In genomic region chr5:135178523-135178922, GRCm38 (mm10) we compare ENCODE assay signal across 17 mouse cellular contexts. TPM values are rescaled to one million over a fixed set of nuclear protein-coding genes. Genes with fewer than 3 reads are reported as not detected.
DNase-seq lines count a peak whose midpoint lies in the region; ATAC-seq and TF ChIP-seq lines count a peak whose summit lies in the region.
"Had no signal": no experiment of that assay in that cellular context is flagged by ENCODE, and none has a peak within 500 bp of the region (broad histone marks: within the 10 kb centered on the region; RNA-seq: fewer than 3 reads in every experiment).

No protein-coding gene starts in this region.

- no peak for DNase-seq in cerebellum, adult 2 months
- no peak for DNase-seq in cerebellum, adult 18-20 months
- DNase-seq in hindbrain, embryonic 11.5 days (ENCODE audit: low spot score) = no peak
- DNase-seq in cerebellum, postnatal 4 days (ENCODE audit: low spot score in 2 of 2) = no peak
- no peak for DNase-seq in layer of hippocampus, postnatal 25 days (ENCODE audit: extremely low spot score in 1 of 2, low spot score in 1 of 2)
- DNase-seq: adrenal gland, adult 8-10 months; gastrocnemius, postnatal 14 days; heart, adult 2 months; heart, postnatal 36 days; kidney, adult 11 months; lung, adult 2 months; thymus, postnatal 14 days had no signal

- H3K9ac ChIP-seq in hindbrain, embryonic 13.5 days = peak overlapping the region; percentile 31; the same call in 1 of the 2 replicates
- H3K9ac ChIP-seq in hindbrain, embryonic 11.5 days (ENCODE audit: low read depth, low read length) = no peak overlapping the region

- H3K4me2 ChIP-seq in hindbrain, embryonic 13.5 days = no peak overlapping the region
- no peak overlapping the region for H3K4me2 ChIP-seq in hindbrain, embryonic 11.5 days (replicated peaks; ENCODE audit: low read depth, low read length)

- 34% methylated on average over 3 of the region's 3 CpGs for WGBS in cerebellum, adult 2 months
- 88% methylated on average over 3 of the region's 3 CpGs for WGBS in hindbrain, embryonic 13.5 days
- WGBS in hindbrain, embryonic 11.5 days = 80% methylated on average over 3 of the region's 3 CpGs

- no peak for TF ChIP-seq CTCF in cerebellum, adult 2 months (IDR thresholded peaks at IDR 0.05; ENCODE audit: borderline replicate concordance, insufficient read depth, low read depth, low read length)

- H3K4me1 ChIP-seq in cerebellum, adult 2 months (ENCODE audit: control insufficient read depth, insufficient read depth, low read length) = peaks cover 54% of the 10 kb centered on the region
- H3K4me1 ChIP-seq in hindbrain, embryonic 13.5 days (replicated peaks) = 0 out of 2 replicates have a peak, but pooled peaks cover 4% of the 10 kb centered on the region
- H3K4me1 ChIP-seq in hindbrain, embryonic 11.5 days (replicated peaks; ENCODE audit: control insufficient read depth, insufficient read depth, low read length) = no peaks in the 10 kb centered on the region
- H3K4me1 ChIP-seq in megakaryocyte, embryonic 14.5 days = peaks cover 60% of the 10 kb centered on the region
- H3K4me1 ChIP-seq: forebrain, embryonic 10.5 days had no signal

- H3K27ac ChIP-seq in cerebellum, adult 2 months (ENCODE audit: insufficient read depth, low read length) = peak overlapping the region; percentile 97
- no peak overlapping the region for H3K27ac ChIP-seq in hindbrain, embryonic 13.5 days
- H3K27ac ChIP-seq in hindbrain, embryonic 11.5 days (ENCODE audit: low read depth, low read length) = no peak overlapping the region
- H3K27ac ChIP-seq: forebrain, embryonic 10.5 days; heart, adult 2 months; kidney, postnatal 0 days had no signal

- H3K9me3 ChIP-seq in hindbrain, embryonic 13.5 days = no peaks in the 10 kb centered on the region
- H3K9me3 ChIP-seq in hindbrain, embryonic 11.5 days (ENCODE audit: control insufficient read depth, low read length) = no peaks in the 10 kb centered on the region
- H3K9me3 ChIP-seq in megakaryocyte, embryonic 14.5 days = no peaks in the 10 kb centered on the region
- H3K9me3 ChIP-seq: forebrain, embryonic 10.5 days had no signal

- H3K27me3 ChIP-seq in cerebellum, adult 2 months (ENCODE audit: control insufficient read depth, insufficient read depth, low read length) = no peaks in the 10 kb centered on the region
- H3K27me3 ChIP-seq in hindbrain, embryonic 13.5 days = no peaks in the 10 kb centered on the region
- no peaks in the 10 kb centered on the region for H3K27me3 ChIP-seq in hindbrain, embryonic 11.5 days (ENCODE audit: control insufficient read depth, insufficient read depth, low read length)
- no peaks in the 10 kb centered on the region for H3K27me3 ChIP-seq in megakaryocyte, embryonic 14.5 days (replicated peaks)

- TF ChIP-seq POLR2A in cerebellum, adult 2 months (IDR thresholded peaks at IDR 0.05; ENCODE audit: borderline replicate concordance, insufficient read depth, low read length) = no peak

- H3K36me3 ChIP-seq in hindbrain, embryonic 13.5 days = peaks cover 94% of the 10 kb centered on the region
- H3K36me3 ChIP-seq in hindbrain, embryonic 11.5 days (ENCODE audit: control insufficient read depth, insufficient read depth, low read length) = peaks cover 9% of the 10 kb centered on the region; the same call in 1 of the 2 replicates
- peaks cover 95% of the 10 kb centered on the region for H3K36me3 ChIP-seq in megakaryocyte, embryonic 14.5 days (replicated peaks; ENCODE audit: low read length)

- ATAC-seq in hindbrain, embryonic 13.5 days (ENCODE audit: low FRiP score) = no peak
- no peak for ATAC-seq in hindbrain, embryonic 11.5 days (ENCODE audit: low FRiP score)
- ATAC-seq in megakaryocyte, adult 5-6 weeks (ENCODE audit: poor library complexity, severe bottlenecking) = no peak

- no peak overlapping the region for H3K4me3 ChIP-seq in cerebellum, adult 2 months (replicated peaks; ENCODE audit: insufficient read depth, low read depth, low read length)
- H3K4me3 ChIP-seq in hindbrain, embryonic 13.5 days = no peak overlapping the region
- H3K4me3 ChIP-seq in hindbrain, embryonic 11.5 days (ENCODE audit: low read depth, low read length) = no peak overlapping the region
- peak overlapping the region; percentile 63 for H3K4me3 ChIP-seq in megakaryocyte, embryonic 14.5 days (replicated peaks)
- H3K4me3 ChIP-seq: forebrain, embryonic 10.5 days; heart, adult 2 months had no signal

RNA-seq across cellular contexts. Expression of gene Baz1b, which starts 8.5 kb away (rescaled TPM):
- 75.3 and 77.4 TPM in 2 replicates for polyA plus RNA-seq in cerebellum, adult 2 months (2012; rRNA removed)
- 35.9 and 38.1 TPM in 2 replicates for polyA plus RNA-seq in hindbrain, embryonic 13.5 days (2015; fragmentation: Nextera tagmentation; extraction: Ambion mirVana)
- polyA plus RNA-seq in hindbrain, embryonic 11.5 days (2014; fragmentation: Nextera tagmentation; extraction: Ambion mirVana) = 54.5 and 77.6 TPM in 2 replicates
- polyA plus RNA-seq in megakaryocyte, embryonic 14.5 days (2012; ENCODE audit: insufficient read depth, low replicate concordance) = 8.4 and 12.3 TPM in 2 replicates
- total RNA-seq in megakaryocyte, adult 5-6 weeks (2015) = 66.1 and 71.1 TPM in 2 replicates
- total RNA-seq in megakaryocyte, adult 5-6 weeks (2017) = 129 and 134 TPM in 2 replicates
- total RNA-seq in layer of hippocampus, postnatal 25 days (2021) = 10 to 100 TPM; 65.5 to 72.7 TPM

RNA-seq across cellular contexts. Expression of gene Bcl7b, which starts 10.4 kb away (rescaled TPM):
- polyA plus RNA-seq in cerebellum, adult 2 months (2012; rRNA removed) = 64.4 TPM in 2 replicates
- polyA plus RNA-seq in hindbrain, embryonic 13.5 days (2015; fragmentation: Nextera tagmentation; extraction: Ambion mirVana) = 45.3 and 52.1 TPM in 2 replicates
- polyA plus RNA-seq in hindbrain, embryonic 11.5 days (2014; fragmentation: Nextera tagmentation; extraction: Ambion mirVana) = 35.9 and 38.8 TPM in 2 replicates
- polyA plus RNA-seq in megakaryocyte, embryonic 14.5 days (2012; ENCODE audit: insufficient read depth, low replicate concordance) = 58.2 and 75.1 TPM in 2 replicates
- 23.5 and 46.6 TPM in 2 replicates for total RNA-seq in megakaryocyte, adult 5-6 weeks (2015)
- 27.4 and 38.8 TPM in 2 replicates for total RNA-seq in megakaryocyte, adult 5-6 weeks (2017)
- 10 to 100 TPM; 49.6 to 53.7 TPM for total RNA-seq in layer of hippocampus, postnatal 25 days (2021)

RNA-seq across cellular contexts. Expression of gene Tbl2, which starts 29.1 kb away (rescaled TPM):
- polyA plus RNA-seq in cerebellum, adult 2 months (2012; rRNA removed) = 17.6 and 18.5 TPM in 2 replicates
- polyA plus RNA-seq in hindbrain, embryonic 13.5 days (2015; fragmentation: Nextera tagmentation; extraction: Ambion mirVana) = 14.9 and 16.7 TPM in 2 replicates
- polyA plus RNA-seq in hindbrain, embryonic 11.5 days (2014; fragmentation: Nextera tagmentation; extraction: Ambion mirVana) = 21.4 and 21.9 TPM in 2 replicates
- 6.6 TPM in 1 of 2 replicates, not detected in the other for polyA plus RNA-seq in megakaryocyte, embryonic 14.5 days (2012; ENCODE audit: insufficient read depth, low replicate concordance)
- total RNA-seq in megakaryocyte, adult 5-6 weeks (2015) = 5.5 and 5.7 TPM in 2 replicates
- 12.6 and 15.0 TPM in 2 replicates for total RNA-seq in megakaryocyte, adult 5-6 weeks (2017)
- 10 to 100 TPM; 32.1 to 34.4 TPM for total RNA-seq in layer of hippocampus, postnatal 25 days (2021)
